Mouse (Mus musculus) cerebellum, adult 2 months (tissue): ENCODE data around the gene Dlgap1.

ENCODE experiments used
- CTCF ChIP-seq: fragments of 200-500 bp; IDR thresholded peaks from 2 replicates; pipeline ENCODE4 v1.5.1; 2011; ENCODE audit warnings: low read depth, mild to moderate bottlenecking, control low read depth, low read length, moderate library complexity, borderline replicate concordance; ENCODE audit not compliant: insufficient read depth
- POLR2A ChIP-seq: fragments of 200-500 bp; IDR thresholded peaks from 2 replicates; pipeline ENCODE4 v1.6.1; 2011; ENCODE audit warnings: low read length, control low read depth, borderline replicate concordance; ENCODE audit not compliant: insufficient read depth

GRCm38 (mm10) chr17:70287708-70288107 is 318.8 kb downstream of the Dlgap1 start:
- TF ChIP-seq POLR2A (no peak), CTCF (no peak)
